Mouse (Mus musculus): Measurements from ENCODE around the gene Il5.
A peak's percentile ranks its signal among the peaks of the same experiment; 100 is the strongest.

The Il5 gene

DNA sequence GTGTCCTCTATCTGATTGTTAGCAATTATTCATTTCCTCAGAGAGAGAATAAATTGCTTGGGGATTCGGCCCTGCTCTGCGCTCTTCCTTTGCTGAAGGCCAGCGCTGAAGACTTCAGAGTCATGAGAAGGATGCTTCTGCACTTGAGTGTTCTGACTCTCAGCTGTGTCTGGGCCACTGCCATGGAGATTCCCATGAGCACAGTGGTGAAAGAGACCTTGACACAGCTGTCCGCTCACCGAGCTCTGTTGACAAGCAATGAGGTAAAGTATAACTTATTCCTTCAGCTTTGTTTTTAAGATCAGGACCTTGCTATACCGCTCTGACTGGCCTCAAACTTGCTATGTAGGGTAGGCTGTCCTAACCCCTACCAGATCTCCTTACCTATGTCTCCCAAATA is at the start of gene Il5:
Gene Il5, plus strand, starts transcription at position 80 of the 400 bp plus-strand sequence.
- no peak for DNase-seq (ENCODE audit: low spot score)

DNA sequence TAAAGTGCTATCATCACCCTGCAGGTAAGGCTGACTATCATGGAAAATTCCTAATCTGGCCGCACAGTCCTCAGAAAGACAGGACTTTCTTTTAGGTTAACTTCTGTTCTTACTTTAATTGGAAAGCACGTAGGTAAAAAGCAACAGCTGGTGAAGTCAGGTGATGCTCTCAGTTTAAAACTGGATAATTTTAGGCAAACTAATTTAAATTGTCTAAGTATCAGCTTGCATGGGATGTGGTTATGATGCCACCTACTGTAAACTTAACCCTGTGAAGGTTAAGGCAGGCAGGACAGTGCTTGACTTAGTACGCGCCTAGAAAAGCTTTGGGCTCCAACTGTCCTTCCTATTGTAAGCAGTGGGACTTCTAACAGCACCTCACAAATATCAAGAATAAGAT is 49.2 kb upstream of the Il5 start:
- DNase-seq (ENCODE audit: low spot score): no peak

DNA sequence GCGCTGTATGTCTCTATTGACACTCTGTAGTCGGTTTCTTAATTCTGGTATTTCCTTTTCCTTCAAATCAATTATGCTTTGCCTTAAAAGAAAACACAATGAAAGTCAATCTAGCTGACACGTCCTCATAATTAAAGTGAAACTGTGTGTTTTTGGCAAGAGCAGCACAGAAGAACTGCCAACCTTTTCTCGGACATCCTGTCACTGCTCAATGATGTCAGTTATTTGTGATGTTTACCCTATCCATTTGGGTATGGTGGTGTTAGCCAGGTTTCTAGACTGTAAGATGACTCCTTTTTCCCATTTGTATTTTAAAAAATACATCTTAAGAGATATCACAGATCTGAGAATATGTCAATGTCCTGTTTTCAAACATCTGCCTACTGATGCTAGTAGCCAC is 40.5 kb upstream of the Il5 start:
- DNase-seq (ENCODE audit: low spot score): peak; percentile 44

DNA sequence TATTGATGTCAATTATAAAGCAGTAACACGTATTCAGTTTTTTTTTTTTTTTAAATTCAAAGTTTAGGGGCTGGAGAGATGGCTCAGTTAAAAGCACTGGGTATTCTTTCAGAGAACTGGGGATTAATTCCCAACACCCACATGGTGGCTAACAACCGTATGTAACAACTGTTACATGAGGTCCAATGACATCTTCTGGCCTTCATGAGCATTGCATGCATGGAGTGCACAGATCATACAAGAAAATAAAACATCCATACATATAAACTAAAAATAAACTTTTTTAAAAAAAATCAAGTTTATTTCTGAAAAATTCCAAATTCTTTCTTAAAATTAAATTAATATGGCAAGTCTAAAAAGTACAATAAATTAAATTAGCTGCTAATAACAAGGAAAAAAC is 38.9 kb upstream of the Il5 start:
- no peak for DNase-seq (ENCODE audit: low spot score)

DNA sequence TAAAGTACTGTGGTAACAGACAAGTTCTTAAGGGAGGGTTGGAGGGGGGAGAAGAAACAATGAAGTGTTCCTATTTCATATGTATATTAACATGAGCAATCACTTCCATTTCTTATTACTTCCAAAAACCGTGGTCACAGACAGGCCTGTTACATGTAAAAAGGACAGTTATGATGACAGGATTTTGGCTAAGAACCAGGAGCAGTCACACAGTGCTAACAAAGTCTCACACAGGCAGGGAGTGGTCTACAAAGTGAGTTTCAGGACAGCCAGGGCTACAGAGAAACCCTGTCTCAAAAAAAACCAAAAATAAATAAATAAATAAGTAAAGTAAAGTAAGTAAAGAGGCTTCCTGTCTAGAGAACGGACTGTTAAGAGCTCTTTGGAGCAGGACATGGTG is 38.4 kb upstream of the Il5 start:
- DNase-seq (ENCODE audit: low spot score): no peak

DNA sequence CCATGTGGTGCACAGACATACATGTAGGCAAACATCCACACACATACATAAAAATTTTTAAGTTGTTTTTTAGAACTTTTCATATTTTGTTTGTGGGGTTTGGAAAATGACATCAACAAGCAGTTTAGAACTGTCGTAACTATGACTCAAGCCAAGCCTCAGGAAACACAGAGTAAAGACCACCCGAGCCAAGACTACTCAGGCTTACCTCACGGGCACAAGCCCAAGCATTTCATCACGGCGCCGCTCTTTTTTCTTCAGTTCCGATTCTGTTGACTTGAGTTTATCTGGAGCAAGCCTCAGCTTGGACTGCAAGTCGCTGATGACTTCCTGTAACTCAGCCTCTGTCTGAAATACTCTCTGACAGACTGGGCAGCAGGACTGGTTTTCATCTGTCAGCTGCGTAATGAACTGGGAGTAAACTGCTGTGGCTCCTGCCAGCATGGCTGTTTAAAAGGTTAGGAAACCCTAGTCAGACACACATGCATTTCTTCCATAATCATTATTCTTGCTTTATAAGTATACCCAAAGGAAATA is 37.5 kb upstream of the Il5 start:
- DNase-seq (ENCODE audit: low spot score): peak; percentile 38

DNA sequence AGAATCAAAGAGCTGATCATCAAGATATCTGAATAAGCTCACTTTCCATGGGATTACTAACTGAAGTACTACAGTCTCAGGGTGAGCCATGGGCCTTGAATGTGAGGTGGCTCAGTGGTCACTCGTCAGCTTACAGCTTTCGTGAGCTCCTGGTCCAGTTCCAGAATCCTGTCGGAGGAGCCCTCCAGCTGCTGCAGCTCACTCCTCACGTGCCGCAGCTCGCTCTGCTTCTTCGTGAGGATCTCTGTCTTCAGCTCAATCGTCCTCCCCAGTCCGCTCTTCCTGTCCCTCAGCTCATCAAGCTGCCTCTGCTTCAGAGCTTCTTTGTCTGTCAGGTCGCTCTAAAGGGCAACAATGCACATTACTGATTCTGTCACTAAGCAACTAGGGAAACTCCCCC is 28.6 kb upstream of the Il5 start:
- peak; percentile 46 for DNase-seq (ENCODE audit: low spot score)

DNA sequence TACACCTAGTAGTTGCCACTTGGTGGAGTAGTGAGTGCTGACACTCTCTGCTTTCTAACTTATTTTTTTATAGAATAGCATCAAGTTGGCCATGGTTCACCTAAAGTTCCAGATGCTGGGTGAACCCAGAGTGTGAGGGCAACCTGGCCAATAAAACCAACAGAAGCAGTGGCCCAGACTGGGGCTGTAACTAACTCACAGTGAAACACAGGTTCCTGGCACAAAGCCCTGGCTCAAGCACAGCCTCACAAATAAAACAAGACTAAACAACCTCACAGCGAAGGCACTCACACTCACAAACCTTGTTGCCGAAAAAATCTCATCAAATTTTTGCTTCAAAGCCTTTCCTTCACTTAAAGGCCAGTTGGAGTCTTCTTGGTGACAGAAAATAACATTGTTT is 22.1 kb upstream of the Il5 start:
- no peak for DNase-seq (ENCODE audit: low spot score)

DNA sequence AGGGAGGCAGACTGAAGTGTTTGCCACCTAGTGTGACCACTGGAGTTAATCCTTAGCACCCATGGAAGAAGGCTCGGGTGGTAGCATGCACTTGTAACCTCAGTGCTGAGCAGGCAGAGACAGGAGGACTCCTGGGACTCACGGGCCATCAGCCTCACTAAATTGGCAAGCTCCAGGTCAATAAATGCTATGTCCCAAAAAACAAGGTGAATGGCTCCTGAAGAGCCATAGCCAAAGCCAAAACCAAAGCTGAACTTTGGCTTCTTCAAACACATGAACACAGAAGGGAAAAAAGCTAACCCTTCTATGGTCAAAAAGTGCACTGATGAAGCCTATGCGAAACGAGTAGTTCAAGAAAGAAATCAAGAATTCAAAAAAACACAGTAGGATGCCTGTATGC is 21.2 kb upstream of the Il5 start:
- no peak for DNase-seq (ENCODE audit: low spot score)

DNA sequence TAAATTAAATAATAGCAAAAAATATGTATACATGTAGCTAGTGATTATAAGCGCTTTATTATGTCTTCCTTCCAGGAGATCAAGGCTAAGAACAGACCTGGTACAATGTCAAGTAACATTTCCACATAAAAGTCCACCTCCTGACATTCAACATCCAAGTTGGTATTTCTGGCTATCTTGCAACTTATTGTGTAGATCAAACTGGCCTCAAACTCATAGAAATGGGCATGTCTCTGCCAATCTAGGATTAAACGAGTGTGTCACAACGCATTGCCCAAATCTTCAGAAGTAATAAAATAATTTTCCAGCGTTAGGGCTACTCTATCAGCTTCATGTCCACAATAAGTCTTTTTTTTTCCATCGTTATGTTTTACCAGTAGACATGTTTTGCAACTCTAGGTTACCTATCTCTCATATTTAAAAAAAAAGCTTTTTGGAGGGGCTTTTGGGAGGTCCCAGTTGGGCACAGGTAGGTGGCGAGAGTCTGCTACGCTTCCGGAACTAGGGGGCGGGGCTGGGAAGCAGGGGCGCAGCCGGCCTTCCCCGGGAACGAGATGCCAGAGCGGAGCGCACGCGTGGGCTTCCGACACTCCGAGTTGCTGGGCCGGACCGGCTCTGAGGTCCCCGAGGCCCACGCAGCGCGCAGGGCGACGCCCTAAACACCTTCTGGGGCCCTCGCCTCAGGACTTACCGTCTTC is 14.2 kb upstream of the Il5 start:
- DNase-seq (ENCODE audit: low spot score): peak; percentile 29

DNA sequence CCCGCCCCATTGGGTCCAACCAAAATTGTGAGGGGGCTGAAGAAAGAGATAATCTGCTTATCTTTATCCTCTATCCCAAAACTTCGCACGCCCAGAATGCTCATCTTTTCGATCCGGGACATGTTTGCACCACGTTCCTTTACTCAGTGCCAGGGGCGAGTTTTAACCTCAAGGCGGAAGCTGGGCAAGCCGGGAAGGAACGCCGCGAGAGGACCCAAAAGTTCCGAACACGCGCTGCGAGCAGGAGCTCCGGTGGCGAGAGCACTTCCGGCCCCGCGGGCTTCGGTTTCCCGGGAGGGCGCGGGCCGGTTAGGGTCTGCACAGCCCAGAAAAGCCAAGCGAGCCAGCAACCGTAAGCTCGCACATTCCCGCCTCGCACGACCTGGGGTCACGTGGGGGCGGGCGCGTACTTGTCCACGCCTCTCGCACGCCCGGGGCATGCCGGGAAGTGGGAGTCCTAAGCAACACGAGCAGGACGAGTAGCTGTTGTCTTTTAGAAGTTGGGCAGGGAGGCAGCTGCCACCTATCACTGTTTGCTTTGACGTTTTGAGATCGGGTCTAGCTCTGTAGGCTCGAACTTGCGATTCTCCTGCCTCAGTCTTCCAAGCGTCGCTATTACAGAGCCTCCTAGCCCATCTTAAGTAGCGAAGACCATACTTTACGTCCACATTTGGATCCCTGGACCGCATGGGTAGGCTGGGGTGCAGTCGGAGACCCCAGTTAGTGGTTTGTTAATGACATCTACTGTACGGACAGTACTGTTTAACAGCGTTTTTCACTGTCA is 13.5 kb upstream of the Il5 start, which contains the start of gene Rad50:
Gene Rad50, minus strand, starts transcription at position 386 of the 784 bp plus-strand sequence.
- peak; percentile 93 for DNase-seq (ENCODE audit: low spot score)

DNA sequence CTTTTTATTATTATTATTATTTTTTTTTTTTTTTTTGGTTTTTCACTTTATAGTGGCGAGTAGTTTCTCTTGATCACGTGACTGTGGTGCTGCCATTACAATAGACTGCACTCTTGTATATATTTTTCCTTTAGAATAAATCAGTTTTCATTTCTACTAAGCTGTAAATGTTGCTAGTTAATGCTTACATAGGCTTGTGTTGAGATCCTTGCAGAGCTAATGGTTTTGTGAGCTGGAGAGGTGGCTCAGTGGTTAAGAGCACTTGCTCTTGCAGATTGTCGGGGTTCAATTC is 12.9 kb upstream of the Il5 start:
- DNase-seq (ENCODE audit: low spot score): no peak

DNA sequence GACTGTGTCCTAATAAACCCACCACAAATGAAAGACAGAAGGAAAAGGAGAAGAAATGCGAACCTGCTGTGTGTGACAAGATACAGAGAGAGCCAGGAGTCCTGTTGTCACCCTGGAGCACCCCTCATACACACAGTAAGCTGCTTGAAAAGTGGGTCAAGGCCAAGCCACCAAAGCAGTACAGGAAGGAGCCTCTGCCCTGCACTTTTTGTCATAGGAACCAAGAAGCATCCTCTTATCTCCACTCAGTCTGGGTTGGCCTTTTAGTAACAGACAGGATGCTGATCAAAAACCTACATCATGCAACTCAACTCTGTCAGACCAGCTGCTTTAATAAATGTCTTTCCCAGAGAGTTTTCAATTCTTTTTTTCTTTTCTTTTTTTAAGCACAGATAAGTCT is 893 bp upstream of the Il5 start:
- DNase-seq (ENCODE audit: low spot score): no peak

DNA sequence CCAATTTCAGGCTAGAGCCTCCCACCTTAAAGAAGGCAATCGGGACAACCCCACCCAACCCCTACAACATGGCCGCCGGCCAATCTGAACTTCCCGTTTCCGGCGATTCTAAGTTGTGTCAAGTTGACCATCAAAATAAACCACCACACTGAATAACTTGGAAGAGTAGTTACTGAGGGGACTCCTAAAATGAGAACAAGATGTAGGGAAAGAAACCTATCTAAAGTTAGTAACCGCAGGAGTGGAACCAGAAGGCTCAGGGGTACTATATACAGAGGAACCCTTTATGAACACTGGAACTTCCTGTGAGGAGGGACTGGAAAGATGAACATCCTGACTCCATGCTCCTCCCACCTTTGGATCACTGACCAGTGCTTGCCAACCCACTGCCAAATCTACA is 10.9 kb downstream of the Il5 start:
- DNase-seq (ENCODE audit: low spot score): no peak

DNA sequence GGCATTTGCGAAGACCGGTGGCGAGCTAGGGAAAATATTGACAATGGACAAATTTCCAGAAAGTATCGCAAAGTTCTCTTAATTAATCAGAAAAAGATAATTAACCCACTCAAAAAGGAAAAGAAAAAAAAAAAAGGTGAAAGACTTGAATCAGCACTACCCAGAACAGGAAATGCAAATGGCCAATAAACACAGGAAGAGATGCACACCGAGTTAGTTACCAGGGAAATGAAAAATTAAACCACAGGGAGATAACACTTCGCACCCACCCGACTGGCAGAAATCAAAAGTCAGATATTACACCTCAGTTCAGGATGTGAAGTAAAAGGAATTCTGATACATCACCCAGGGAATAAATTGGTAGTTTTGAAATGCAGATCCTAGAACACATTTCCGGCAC is 11.7 kb downstream of the Il5 start:
- DNase-seq (ENCODE audit: low spot score): no peak

DNA sequence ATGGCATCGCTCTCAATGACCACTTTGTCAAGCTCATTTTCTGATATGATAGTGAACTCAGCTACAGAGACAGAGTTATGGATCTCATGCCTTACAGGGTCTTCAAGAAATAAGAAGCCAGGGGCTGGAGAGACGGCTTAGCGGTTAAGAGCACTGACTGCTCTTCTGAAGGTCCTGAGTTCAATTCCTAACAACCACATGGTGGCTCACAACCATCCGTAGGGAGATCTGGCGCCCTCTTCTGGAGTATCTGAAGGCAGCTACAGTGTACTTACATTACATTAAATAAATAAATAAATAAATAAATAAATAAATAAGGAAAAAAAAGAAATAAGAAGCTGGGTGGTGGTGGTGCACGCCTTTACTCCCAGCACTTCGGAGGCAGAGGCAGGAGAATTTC is 13.2 kb downstream of the Il5 start:
- no peak for DNase-seq (ENCODE audit: low spot score)

DNA sequence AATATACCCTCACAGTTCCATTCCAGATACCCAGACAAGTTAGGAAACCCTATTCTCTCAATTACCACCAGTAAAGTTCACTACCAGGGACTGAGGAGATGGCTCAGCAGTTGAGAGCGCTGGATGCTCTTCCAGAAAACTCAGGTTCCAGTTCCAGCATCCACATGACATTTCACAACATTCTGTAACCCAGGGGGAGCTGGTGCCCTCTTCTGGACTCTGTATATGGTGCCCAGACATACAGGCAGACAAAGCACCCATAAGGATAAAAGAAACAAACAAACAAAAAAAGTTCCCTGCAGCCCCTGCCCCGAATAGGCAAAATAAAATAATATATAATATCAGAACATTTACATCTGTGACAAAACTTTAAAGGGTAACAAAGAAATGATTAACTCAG is 13.8 kb downstream of the Il5 start:
- DNase-seq (ENCODE audit: low spot score): no peak

DNA sequence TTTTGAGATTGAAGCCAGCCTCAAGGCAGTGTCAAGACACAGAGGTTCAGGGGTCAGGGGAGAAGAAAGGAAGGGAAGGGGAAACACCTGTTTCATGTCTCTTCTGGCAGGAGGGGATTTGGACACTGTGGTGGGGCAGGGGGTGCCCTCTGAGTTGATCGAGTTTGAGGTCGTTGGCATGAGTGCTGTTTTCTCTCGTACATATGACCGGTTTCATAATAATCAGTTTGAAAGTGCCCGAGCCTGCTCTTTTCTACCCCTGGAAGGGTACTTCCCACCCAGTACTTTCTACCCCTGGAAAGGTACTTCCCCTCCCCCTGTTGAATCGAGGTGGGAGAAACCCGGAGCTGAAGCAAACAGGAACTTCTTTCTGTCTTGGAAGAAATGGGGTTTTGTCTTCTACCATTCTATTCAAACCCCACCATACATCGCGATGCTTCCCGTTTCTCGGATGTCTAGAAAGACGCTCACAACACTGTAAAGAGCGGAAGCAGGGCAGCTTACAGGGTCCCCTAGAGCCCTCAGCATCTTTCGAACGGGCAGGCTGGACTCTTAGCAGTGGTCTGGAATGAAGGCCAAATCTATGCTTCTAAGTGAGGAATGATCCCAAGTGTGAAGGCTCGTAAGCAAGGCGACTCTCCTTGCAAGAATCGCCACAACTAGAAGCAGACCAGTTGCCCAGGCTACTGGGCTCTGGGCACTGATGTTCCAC is 14.5 kb downstream of the Il5 start:
- no peak for DNase-seq (ENCODE audit: low spot score)

DNA sequence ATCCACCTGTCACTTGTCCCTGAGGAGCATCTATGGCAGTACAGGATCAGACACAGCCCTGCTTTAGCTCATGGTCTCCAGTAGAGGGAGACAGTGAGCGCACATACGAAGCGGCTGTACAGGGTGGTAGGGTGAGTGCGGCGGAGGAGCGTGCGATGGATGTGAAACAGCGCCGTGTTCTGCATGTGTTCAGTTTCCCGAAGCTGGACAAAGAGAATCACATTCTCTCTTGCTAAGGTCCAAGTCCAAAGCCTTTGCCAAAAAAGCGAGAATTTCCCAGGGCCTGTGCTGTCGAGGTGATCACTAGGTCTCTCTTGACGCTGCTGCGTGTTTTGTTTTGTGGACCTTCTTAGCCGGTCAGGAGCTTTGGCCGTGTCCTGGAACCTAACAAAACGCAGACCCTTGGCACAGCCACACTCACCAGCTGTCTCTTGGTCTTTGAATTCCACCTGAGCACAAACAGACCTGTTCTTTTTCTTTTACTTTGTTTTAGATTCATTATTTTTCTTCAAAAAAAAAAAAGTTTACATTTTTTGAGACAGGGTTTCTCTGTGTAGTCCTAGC is 15.2 kb downstream of the Il5 start:
- DNase-seq (ENCODE audit: low spot score): peak; percentile 71

DNA sequence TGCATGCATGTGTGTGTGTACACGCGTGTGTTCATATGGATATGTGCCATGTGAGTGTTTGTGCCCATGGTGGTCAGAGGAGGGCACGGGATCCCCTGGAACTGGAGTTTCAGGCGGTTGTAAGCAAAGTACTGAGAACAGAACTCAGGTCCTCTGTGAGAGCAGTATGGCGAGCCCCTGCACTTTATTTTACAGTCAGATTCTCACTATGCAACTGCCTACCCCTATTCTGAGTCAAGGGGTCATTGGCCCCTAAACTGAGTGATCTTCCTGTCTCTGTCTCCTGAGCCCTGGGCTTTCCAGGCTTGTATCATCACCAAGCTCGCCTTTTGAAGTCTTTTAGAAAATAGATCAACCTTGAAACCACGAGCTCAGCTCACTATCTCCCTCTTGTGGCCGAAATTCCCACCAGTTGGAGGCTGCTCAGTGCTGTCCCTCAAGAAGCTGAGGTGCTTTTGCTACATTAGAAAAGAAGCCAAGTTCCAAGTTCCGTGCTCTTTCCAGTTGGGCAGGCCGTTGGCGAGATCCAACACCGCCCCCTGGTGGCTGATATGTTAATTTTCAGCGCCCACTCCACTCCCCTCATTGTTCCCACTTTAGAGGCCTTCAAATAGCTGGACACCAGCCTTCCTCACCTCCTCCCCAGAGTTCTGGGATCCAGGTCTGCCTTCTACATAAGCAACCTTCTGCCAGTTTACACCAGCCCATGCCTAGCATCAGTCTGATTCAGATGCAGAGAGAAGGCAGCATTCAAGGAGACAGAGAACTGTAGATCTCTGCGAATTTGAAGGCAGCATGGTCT is 16.4 kb downstream of the Il5 start:
- peak; percentile 80 for DNase-seq (ENCODE audit: low spot score)

DNA sequence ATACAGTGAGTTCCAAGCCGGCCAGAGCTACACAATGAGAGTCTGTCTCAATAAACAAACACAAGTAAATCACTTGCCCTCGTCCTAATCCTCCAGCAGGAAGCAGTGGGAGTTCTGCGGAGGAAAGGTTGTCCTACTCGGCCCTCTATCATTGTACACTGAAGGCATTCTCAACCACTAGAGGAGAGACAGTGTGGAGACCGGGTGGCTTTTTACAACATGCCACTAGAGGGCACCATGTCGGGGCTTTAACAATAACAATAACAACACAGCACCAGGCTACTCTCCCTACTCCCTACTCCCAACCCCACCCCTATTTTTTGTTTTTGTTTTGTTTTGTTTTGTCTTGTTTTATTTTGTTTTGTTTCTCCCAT is 17.0 kb downstream of the Il5 start:
- peak; percentile 72 for DNase-seq (ENCODE audit: low spot score)

DNA sequence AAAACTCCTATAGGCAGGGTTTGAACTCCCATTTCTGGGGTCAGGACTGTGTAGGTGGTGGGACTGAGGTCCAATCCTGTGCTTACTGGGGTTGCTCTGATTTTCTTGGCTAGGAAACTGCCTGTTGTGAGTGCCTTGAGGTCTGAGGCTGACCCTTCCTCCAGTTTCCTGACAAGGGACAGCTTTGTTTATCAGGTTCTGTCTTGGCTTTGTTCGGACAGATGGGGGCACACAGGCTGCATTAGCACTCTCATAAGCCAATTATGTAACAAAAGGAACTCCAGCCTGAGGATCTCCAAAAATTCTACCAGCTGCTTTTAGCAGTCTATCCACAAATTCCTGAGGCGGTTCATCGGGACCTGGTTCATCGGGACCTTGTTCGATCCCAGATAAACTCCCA is 21.8 kb downstream of the Il5 start:
- DNase-seq (ENCODE audit: low spot score): peak; percentile 60

Measured in lung, postnatal 25 days (tissue).